Mouse (Mus musculus): Measurements from ENCODE around the gene Smarcd1. TPM values are rescaled to one million over a fixed set of nuclear protein-coding genes. Genes with fewer than 3 reads are reported as not detected.

Gene Smarcd1
- polyA plus RNA-seq (2015; fragmentation: Nextera tagmentation; extraction: Ambion mirVana), result 21.7 and 21.9 TPM in 2 replicates

GRCm38 (mm10) chr15:99701999-99702900 lies at the start of gene Smarcd1:
Smarcd1 (plus strand) TSS chr15:99702129.
- WGBS, result under 1% methylated on average over 66 of the region's 71 CpGs
- Histone ChIP-seq H3K36me3 (ENCODE audit: control insufficient read depth, insufficient read depth) (peaks cover 10% of the 10 kb centered on the region), H3K4me2 (ENCODE audit: low read depth, low read length) (peak within 1 kb of the TSS; percentile 82), H3K27ac (ENCODE audit: low read length) (peak within 1 kb of the TSS; percentile 95), H3K9ac (ENCODE audit: low read length) (peak within 1 kb of the TSS; percentile 89), H3K9me3 (replicated peaks; ENCODE audit: control insufficient read depth, low read length) (no peaks in the 10 kb centered on the region), H3K4me3 (ENCODE audit: low read length) (peak within 1 kb of the TSS; percentile 71), H3K4me1 (ENCODE audit: control insufficient read depth, insufficient read depth, low read length) (peaks cover 39% of the 10 kb centered on the region), H3K27me3 (ENCODE audit: control insufficient read depth, insufficient read depth, low read length) (0 out of 2 replicates have a peak, but pooled peaks cover 4% of the 10 kb centered on the region)
- peak; percentile 87 for ATAC-seq (replicated peaks; ENCODE audit: extremely low read depth, insufficient read depth, low FRiP score)

GRCm38 (mm10) chr15:99653291-99653690 lies 48.6 kb upstream of the Smarcd1 start:
- Histone ChIP-seq H3K9me3 (replicated peaks; ENCODE audit: control insufficient read depth, low read length) (no peaks in the 10 kb centered on the region), H3K4me2 (ENCODE audit: low read depth, low read length) (peak overlapping the region; percentile 63), H3K4me3 (ENCODE audit: low read length) (peak overlapping the region; percentile 41), H3K27ac (ENCODE audit: low read length) (no peak overlapping the region), H3K9ac (ENCODE audit: low read length) (no peak overlapping the region; the same call in 1 of the 2 replicates), H3K36me3 (ENCODE audit: control insufficient read depth, insufficient read depth) (no peaks in the 10 kb centered on the region), H3K27me3 (ENCODE audit: control insufficient read depth, insufficient read depth, low read length) (peaks cover 21% of the 10 kb centered on the region), H3K4me1 (ENCODE audit: control insufficient read depth, insufficient read depth, low read length) (peaks cover 33% of the 10 kb centered on the region)
- WGBS, result 8% methylated on average over 8 of the region's 8 CpGs
- ATAC-seq (replicated peaks; ENCODE audit: extremely low read depth, insufficient read depth, low FRiP score), result no peak

GRCm38 (mm10) chr15:99653876-99654275 lies 48.1 kb upstream of the Smarcd1 start:
- Histone ChIP-seq H3K36me3 (ENCODE audit: control insufficient read depth, insufficient read depth) (no peaks in the 10 kb centered on the region), H3K27ac (ENCODE audit: low read length) (no peak overlapping the region), H3K4me2 (ENCODE audit: low read depth, low read length) (peak overlapping the region; percentile 63), H3K9ac (ENCODE audit: low read length) (peak overlapping the region; percentile 42), H3K9me3 (replicated peaks; ENCODE audit: control insufficient read depth, low read length) (no peaks in the 10 kb centered on the region), H3K27me3 (ENCODE audit: control insufficient read depth, insufficient read depth, low read length) (peaks cover 21% of the 10 kb centered on the region), H3K4me3 (ENCODE audit: low read length) (peak overlapping the region; percentile 41), H3K4me1 (ENCODE audit: control insufficient read depth, insufficient read depth, low read length) (peaks cover 28% of the 10 kb centered on the region)
- WGBS, result 8% methylated on average over 21 of the region's 21 CpGs
- ATAC-seq (replicated peaks; ENCODE audit: extremely low read depth, insufficient read depth, low FRiP score), result no peak

GRCm38 (mm10) chr15:99655956-99656355 lies 46.0 kb upstream of the Smarcd1 start:
- Histone ChIP-seq H3K27me3 (ENCODE audit: control insufficient read depth, insufficient read depth, low read length) (peaks cover 21% of the 10 kb centered on the region), H3K4me3 (ENCODE audit: low read length) (no peak overlapping the region), H3K4me2 (ENCODE audit: low read depth, low read length) (no peak overlapping the region), H3K9me3 (replicated peaks; ENCODE audit: control insufficient read depth, low read length) (no peaks in the 10 kb centered on the region), H3K4me1 (ENCODE audit: control insufficient read depth, insufficient read depth, low read length) (peaks cover 10% of the 10 kb centered on the region), H3K27ac (ENCODE audit: low read length) (no peak overlapping the region), H3K9ac (ENCODE audit: low read length) (no peak overlapping the region), H3K36me3 (ENCODE audit: control insufficient read depth, insufficient read depth) (no peaks in the 10 kb centered on the region)
- 41% methylated on average over 9 of the region's 9 CpGs for WGBS
- no peak for ATAC-seq (replicated peaks; ENCODE audit: extremely low read depth, insufficient read depth, low FRiP score)

- ATAC-seq (replicated peaks; ENCODE audit: extremely low read depth, insufficient read depth, low FRiP score), result no peak
- Histone ChIP-seq H3K4me3 (ENCODE audit: low read length) (no peak overlapping the region), H3K36me3 (ENCODE audit: control insufficient read depth, insufficient read depth) (no peaks in the 10 kb centered on the region), H3K4me1 (ENCODE audit: control insufficient read depth, insufficient read depth, low read length) (peaks cover 7% of the 10 kb centered on the region), H3K27ac (ENCODE audit: low read length) (no peak overlapping the region), H3K9me3 (replicated peaks; ENCODE audit: control insufficient read depth, low read length) (no peaks in the 10 kb centered on the region), H3K9ac (ENCODE audit: low read length) (no peak overlapping the region), H3K27me3 (ENCODE audit: control insufficient read depth, insufficient read depth, low read length) (peaks cover 34% of the 10 kb centered on the region), H3K4me2 (ENCODE audit: low read depth, low read length) (no peak overlapping the region)
- WGBS, result 59% methylated on average over 2 of the region's 2 CpGs
Measured at GRCm38 (mm10) chr15:99658437-99658836, 43.5 kb upstream of the Smarcd1 start.

- Histone ChIP-seq H3K4me3 (ENCODE audit: low read length) (no peak overlapping the region), H3K4me1 (ENCODE audit: control insufficient read depth, insufficient read depth, low read length) (peaks cover 13% of the 10 kb centered on the region), H3K9me3 (replicated peaks; ENCODE audit: control insufficient read depth, low read length) (no peaks in the 10 kb centered on the region), H3K27ac (ENCODE audit: low read length) (no peak overlapping the region), H3K27me3 (ENCODE audit: control insufficient read depth, insufficient read depth, low read length) (peaks cover 25% of the 10 kb centered on the region), H3K36me3 (ENCODE audit: control insufficient read depth, insufficient read depth) (no peaks in the 10 kb centered on the region), H3K4me2 (ENCODE audit: low read depth, low read length) (no peak overlapping the region), H3K9ac (ENCODE audit: low read length) (no peak overlapping the region)
- ATAC-seq (replicated peaks; ENCODE audit: extremely low read depth, insufficient read depth, low FRiP score), result no peak
- 92% methylated on average over 15 of the region's 15 CpGs for WGBS
Measured at GRCm38 (mm10) chr15:99661121-99661830, 40.7 kb upstream of the Smarcd1 start.

GRCm38 (mm10) chr15:99662371-99662770 lies 39.6 kb upstream of the Smarcd1 start:
- Histone ChIP-seq H3K9ac (ENCODE audit: low read length) (no peak overlapping the region), H3K36me3 (ENCODE audit: control insufficient read depth, insufficient read depth) (no peaks in the 10 kb centered on the region), H3K4me3 (ENCODE audit: low read length) (no peak overlapping the region), H3K27me3 (ENCODE audit: control insufficient read depth, insufficient read depth, low read length) (peaks cover 29% of the 10 kb centered on the region), H3K4me1 (ENCODE audit: control insufficient read depth, insufficient read depth, low read length) (peaks cover 13% of the 10 kb centered on the region), H3K9me3 (replicated peaks; ENCODE audit: control insufficient read depth, low read length) (no peaks in the 10 kb centered on the region), H3K4me2 (ENCODE audit: low read depth, low read length) (no peak overlapping the region), H3K27ac (ENCODE audit: low read length) (no peak overlapping the region)
- ATAC-seq (replicated peaks; ENCODE audit: extremely low read depth, insufficient read depth, low FRiP score), result no peak
- 37% methylated on average over 7 of the region's 7 CpGs for WGBS

- peaks cover 33% of the 10 kb centered on the region for H3K27me3 ChIP-seq (ENCODE audit: control insufficient read depth, insufficient read depth, low read length)
- peak overlapping the region; percentile 54 for H3K4me3 ChIP-seq (ENCODE audit: low read length)
- H3K36me3 ChIP-seq (ENCODE audit: control insufficient read depth, insufficient read depth), result no peaks in the 10 kb centered on the region
- 3% methylated on average over 17 of the region's 17 CpGs for WGBS
- peak overlapping the region; percentile 51 for H3K27ac ChIP-seq (ENCODE audit: low read length)
- H3K4me1 ChIP-seq (ENCODE audit: control insufficient read depth, insufficient read depth, low read length), result peaks cover 13% of the 10 kb centered on the region
- no peak for ATAC-seq (replicated peaks; ENCODE audit: extremely low read depth, insufficient read depth, low FRiP score)
- no peaks in the 10 kb centered on the region for H3K9me3 ChIP-seq (replicated peaks; ENCODE audit: control insufficient read depth, low read length)
- peak overlapping the region; percentile 61 for H3K9ac ChIP-seq (ENCODE audit: low read length)
- H3K4me2 ChIP-seq (ENCODE audit: low read depth, low read length), result peak overlapping the region; percentile 79
Measured at GRCm38 (mm10) chr15:99663964-99664599, 37.8 kb upstream of the Smarcd1 start.
